Mouse (Mus musculus): ENCODE data around the gene Rnf224. TPM values are rescaled to one million over a fixed set of nuclear protein-coding genes. Genes with fewer than 3 reads are reported as not detected.

Rnf224 gene
- polyA plus RNA-seq, 1 experiment from 2014 or later: not detected

DNA sequence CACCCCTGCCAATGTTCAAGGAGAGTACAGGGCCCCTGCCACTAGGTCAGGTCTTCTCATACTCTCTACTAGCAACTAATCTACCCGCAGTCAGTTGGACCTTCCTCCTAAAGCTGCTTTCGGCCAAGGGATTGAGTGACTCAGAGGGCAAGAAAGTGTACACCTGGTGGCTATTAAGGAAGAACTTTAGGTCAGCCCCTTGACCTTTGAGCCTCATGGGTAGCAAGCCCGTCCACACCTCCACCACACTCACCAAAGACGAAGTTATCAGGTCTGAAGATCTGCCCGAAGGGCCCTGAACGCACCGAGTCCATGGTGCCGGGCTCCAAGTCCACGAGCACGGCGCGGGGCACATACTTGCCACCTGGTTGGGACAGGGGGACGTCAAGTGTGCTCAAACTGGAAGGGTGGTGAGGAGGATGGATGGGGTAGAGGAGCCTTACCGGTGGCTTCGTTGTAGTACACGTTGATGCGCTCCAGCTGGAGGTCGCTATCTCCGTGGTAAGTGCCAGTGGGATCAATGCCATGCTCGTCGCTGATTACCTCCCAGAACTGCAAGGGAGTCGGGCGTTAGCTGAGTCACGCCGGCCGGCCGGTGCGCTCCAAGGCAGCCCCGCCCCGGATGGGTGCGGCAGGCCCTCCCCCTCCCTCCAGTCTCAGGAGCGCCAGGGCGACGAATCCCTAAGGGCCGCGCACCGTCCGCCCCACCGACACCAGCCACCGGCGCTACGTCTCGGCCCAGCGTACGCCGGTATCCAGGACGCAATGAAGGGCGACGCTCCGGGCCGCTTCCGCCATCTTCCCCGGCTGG is 12.7 kb downstream of the Rnf224 start:
- Histone ChIP-seq H3K36me3 (peaks cover 14% of the 10 kb centered on the region), H3K4me2 (peak overlapping the region; percentile 96), H3K27me3 (no peaks in the 10 kb centered on the region), H3K4me3 (peak overlapping the region; percentile 94), H3K4me1 (replicated peaks) (peaks cover 27% of the 10 kb centered on the region), H3K9me3 (no peaks in the 10 kb centered on the region), H3K27ac (replicated peaks) (peak overlapping the region; percentile 95), H3K9ac (peak overlapping the region; percentile 91)
- ATAC-seq (ENCODE audit: low read depth): peak; percentile 29
- WGBS: 3% methylated on average over 51 of the region's 53 CpGs

DNA sequence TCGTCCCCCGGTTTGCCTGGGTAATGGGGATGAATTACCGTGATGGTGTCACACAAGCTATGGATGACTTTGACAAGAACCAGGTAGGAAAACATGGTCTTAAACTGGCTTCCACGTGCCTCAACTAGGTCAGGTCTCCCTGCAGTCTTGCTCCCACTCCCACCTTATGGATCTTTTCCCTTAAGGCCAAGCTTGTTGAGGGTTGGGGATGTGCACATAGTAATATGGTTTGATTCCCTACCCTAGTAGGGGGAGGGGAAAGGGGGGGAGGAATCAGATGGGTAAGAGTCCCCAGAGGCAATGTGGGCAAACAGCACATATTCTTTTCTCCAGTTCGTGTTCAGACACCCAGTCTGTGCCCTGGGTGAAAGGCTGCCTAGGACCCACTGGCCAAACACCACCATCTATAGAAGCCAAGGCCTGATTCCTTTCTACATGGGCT is 15.2 kb downstream of the Rnf224 start:
- no peak for ATAC-seq (ENCODE audit: low read depth)

DNA sequence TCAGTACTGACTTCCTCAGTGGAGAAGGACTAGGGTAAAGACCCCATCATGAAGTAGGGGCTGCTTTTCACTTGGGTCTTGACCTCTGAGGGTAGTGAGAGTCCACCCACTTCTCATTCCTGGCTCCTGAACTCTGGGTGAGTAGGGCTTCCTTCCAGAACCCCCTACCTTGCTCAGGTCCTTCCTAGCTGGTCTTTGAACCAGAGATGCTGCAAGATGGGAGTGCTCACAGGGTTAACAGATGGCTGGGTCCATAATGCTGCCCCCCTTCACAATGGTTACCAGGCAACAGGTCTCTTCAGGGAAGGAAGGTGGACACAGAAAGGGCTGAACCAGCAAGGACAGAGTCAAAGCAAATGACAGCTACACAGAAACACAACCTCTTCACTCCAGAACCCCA is 18.1 kb downstream of the Rnf224 start, which contains the start of gene Fam166a:
Fam166a (plus strand) TSS at position 301 of the 400 bp plus-strand sequence.
- Histone ChIP-seq H3K4me3 (no peak within 1 kb of the TSS), H3K4me1 (replicated peaks) (peaks cover 7% of the 10 kb centered on the region), H3K27me3 (peaks cover 9% of the 10 kb centered on the region; the same call in 1 of the 2 replicates), H3K27ac (replicated peaks) (no peak within 1 kb of the TSS), H3K9me3 (no peaks in the 10 kb centered on the region), H3K4me2 (no peak within 1 kb of the TSS), H3K36me3 (peaks cover 14% of the 10 kb centered on the region), H3K9ac (no peak within 1 kb of the TSS)
- ATAC-seq (ENCODE audit: low read depth): no peak

More for the DNA sequence above, 15.2 kb downstream of the Rnf224 start:
- 70% methylated on average over 5 of the region's 5 CpGs for WGBS
- no peaks in the 10 kb centered on the region for H3K27me3 ChIP-seq
- H3K36me3 ChIP-seq: peaks cover 14% of the 10 kb centered on the region
- no peak overlapping the region for H3K9ac ChIP-seq
- no peaks in the 10 kb centered on the region for H3K9me3 ChIP-seq
- H3K27ac ChIP-seq (replicated peaks): no peak overlapping the region
- no peak overlapping the region for H3K4me3 ChIP-seq
- H3K4me2 ChIP-seq: no peak overlapping the region
- peaks cover 20% of the 10 kb centered on the region for H3K4me1 ChIP-seq (replicated peaks)

DNA sequence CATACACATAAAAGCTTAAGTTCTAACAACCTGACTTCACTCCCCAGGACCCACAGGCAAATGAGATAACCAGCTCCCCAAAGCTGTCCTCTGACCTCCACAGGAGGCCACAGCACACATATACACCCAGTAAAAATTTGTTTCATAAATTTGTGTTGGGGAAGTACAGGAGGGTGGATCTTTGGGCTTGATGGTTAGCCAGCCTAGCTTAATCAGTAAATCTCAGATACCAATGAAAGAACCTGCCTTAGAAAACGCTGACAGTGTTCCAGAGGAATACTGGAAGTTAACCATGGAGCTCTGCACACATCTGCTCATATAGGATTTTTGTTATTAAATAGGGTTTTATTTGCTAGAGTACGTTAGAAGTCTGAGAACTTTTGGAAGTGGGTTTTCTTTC is 18.9 kb downstream of the Rnf224 start:
- no peak overlapping the region for H3K9ac ChIP-seq
- peaks cover 15% of the 10 kb centered on the region; the same call in 1 of the 2 replicates for H3K27me3 ChIP-seq
- no peaks in the 10 kb centered on the region for H3K4me1 ChIP-seq (replicated peaks)
- H3K4me2 ChIP-seq: no peak overlapping the region
- no peaks in the 10 kb centered on the region for H3K9me3 ChIP-seq
- no peak overlapping the region for H3K27ac ChIP-seq (replicated peaks)
- 57% methylated on average over 2 of the region's 2 CpGs for WGBS
- ATAC-seq (ENCODE audit: low read depth): no peak
- no peak overlapping the region for H3K4me3 ChIP-seq
- peaks cover 14% of the 10 kb centered on the region for H3K36me3 ChIP-seq

DNA sequence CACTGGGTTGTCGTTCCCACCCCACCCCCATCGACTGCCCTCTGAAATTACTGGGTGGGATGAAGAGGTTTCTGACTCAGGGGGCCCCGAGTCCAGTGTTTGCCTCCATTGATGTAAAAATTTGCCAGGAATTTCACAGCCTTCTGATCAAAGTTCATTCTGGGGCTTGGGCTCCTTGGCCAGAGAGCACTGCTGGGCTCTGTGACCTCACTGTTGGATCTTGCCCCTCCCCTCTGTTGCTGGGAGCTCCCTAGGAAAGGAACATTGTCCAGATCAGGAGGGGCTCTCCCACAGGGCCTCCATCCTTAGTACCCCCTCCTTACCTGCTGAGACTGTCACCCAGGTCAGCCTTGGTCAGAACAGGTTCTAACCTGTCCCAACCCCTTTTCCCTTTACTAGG is 22.1 kb downstream of the Rnf224 start, which contains the start of gene Stpg3:
Stpg3 (minus strand) TSS at position 194 of the 400 bp plus-strand sequence.
- no peak within 1 kb of the TSS for H3K4me3 ChIP-seq
- H3K9me3 ChIP-seq: no peaks in the 10 kb centered on the region
- 77% methylated on average over 3 of the region's 3 CpGs for WGBS
- peaks cover 17% of the 10 kb centered on the region; the same call in 1 of the 2 replicates for H3K27me3 ChIP-seq
- ATAC-seq (ENCODE audit: low read depth): no peak
- no peak within 1 kb of the TSS for H3K9ac ChIP-seq
- H3K27ac ChIP-seq (replicated peaks): no peak within 1 kb of the TSS
- no peaks in the 10 kb centered on the region for H3K36me3 ChIP-seq
- H3K4me1 ChIP-seq (replicated peaks): peaks cover 17% of the 10 kb centered on the region
- H3K4me2 ChIP-seq: no peak within 1 kb of the TSS

DNA sequence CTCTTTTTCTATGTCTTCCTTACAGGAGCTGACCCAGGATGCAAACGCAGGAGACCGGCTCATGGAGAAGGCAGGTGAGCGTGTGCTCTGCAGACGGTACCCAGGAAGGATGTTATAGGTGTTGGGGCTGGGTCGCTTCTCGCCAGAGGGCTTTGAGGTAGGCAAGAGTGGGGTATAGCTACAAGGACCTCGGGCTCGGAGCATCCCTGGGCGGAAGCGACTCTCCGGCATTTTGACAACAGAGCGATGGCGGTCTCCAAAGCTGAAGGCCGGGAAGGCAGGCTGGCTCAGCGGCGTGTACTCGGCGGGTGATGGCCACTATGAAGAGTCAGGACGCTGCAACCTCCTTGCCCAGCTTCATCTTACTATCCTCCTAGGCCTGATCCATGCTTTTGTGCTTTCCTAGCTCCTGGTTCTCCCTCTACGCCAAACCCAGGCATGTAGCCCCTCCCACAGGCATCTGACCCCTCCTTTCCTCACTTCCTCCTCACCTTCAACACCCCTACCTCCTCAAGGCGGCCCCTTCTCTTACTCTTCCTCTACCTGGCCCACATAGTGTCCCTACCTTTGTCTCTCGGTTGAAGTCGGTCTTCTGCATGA is 23.2 kb downstream of the Rnf224 start:
- Histone ChIP-seq H3K27ac (replicated peaks) (no peak overlapping the region), H3K4me3 (no peak overlapping the region)
- WGBS: 67% methylated on average over 23 of the region's 23 CpGs

DNA sequence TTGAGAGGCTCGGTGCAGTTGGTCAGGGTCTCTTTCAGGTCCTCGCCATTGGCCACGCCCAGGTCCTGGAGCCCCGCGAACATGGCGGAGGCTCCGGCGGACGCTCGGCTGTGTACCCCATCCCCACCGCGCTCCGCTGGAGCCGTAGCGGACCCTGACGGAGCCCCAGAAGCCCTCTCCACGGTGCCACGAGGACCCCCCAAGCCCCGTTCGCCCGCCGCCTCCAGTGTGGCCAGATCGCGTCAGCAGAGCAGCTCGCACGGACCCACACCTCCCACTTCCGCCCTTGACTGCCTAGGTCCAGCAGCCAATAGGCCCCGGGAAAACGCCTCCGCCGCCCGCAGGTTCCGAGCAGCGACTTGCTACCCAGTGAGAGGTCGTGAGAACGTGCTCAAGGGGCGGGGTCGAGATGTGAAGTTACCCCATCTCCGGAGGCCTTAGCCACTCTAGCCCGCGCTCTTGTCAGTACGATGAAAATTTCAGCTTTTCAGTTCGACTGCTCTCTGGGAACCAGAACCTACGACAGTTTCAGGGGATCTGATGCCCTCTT is 25.4 kb downstream of the Rnf224 start, which contains the start of gene Nelfb:
Nelfb (minus strand) TSS at position 369 of the 550 bp plus-strand sequence.
- Histone ChIP-seq H3K9ac (peak within 1 kb of the TSS; percentile 93), H3K4me1 (replicated peaks) (peaks cover 38% of the 10 kb centered on the region), H3K9me3 (no peaks in the 10 kb centered on the region), H3K4me2 (peak within 1 kb of the TSS; percentile 95), H3K4me3 (peak within 1 kb of the TSS; percentile 90), H3K36me3 (peaks cover 30% of the 10 kb centered on the region), H3K27me3 (peaks cover 17% of the 10 kb centered on the region; the same call in 1 of the 2 replicates), H3K27ac (replicated peaks) (peak within 1 kb of the TSS; percentile 92)
- ATAC-seq (ENCODE audit: low read depth): peak; percentile 94
- under 1% methylated on average over 44 of the region's 44 CpGs for WGBS

More for the DNA sequence above, 23.2 kb downstream of the Rnf224 start:
- no peak overlapping the region for H3K9ac ChIP-seq
- H3K9me3 ChIP-seq: no peaks in the 10 kb centered on the region
- H3K4me2 ChIP-seq: no peak overlapping the region
- H3K36me3 ChIP-seq: peaks cover 9% of the 10 kb centered on the region; the same call in 1 of the 2 replicates
- peaks cover 27% of the 10 kb centered on the region for H3K4me1 ChIP-seq (replicated peaks)
- peaks cover 17% of the 10 kb centered on the region; the same call in 1 of the 2 replicates for H3K27me3 ChIP-seq
- no peak for ATAC-seq (ENCODE audit: low read depth)

DNA sequence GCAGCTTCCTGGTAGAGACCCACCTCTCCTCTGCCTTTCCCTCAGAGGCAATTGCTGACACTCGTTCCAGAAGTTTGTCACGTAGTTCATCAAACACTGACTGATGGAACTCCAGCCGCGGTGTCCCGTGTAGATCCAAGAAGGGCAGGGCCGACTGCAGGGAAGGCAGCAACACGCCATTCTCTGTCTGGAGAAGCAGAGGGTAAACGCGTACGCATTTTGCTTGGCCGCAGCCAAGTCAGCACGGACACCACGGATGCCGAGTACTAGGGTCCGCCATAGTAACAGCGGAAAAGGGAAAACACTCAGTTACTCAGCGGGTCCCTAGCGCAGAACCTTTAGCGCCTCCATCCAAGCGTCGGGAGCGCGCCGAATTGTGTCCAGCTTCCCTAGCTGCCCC is 25.9 kb downstream of the Rnf224 start:
- Histone ChIP-seq H3K36me3 (peaks cover 35% of the 10 kb centered on the region), H3K27ac (replicated peaks) (peak overlapping the region; percentile 92), H3K27me3 (peaks cover 17% of the 10 kb centered on the region; the same call in 1 of the 2 replicates), H3K4me1 (replicated peaks) (peaks cover 38% of the 10 kb centered on the region), H3K9me3 (no peaks in the 10 kb centered on the region), H3K9ac (peak overlapping the region; percentile 93), H3K4me2 (peak overlapping the region; percentile 95), H3K4me3 (peak overlapping the region; percentile 90)
- under 1% methylated on average over 24 of the region's 24 CpGs for WGBS
- peak; percentile 62 for ATAC-seq (ENCODE audit: low read depth)

DNA sequence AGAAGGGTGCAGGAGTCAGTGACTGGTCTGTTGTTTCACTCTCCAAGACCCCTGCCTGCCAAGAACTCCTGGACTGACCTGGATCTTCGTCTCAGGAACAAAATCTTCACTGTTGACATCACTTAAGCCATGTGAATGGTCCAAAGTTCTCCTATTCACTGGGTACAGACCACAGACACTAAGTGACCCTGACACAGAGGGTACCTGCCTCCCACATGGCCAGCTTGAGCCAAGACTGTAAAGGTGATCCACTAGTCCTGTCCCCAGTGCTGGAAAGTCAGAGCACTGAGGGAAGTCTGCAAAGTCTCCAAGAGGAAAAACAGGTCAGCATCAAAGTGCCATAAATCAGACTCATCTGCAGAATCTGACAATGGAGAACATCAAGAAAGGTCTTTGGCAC is 29.0 kb downstream of the Rnf224 start:
- Histone ChIP-seq H3K4me2 (no peak overlapping the region), H3K9me3 (no peaks in the 10 kb centered on the region), H3K27me3 (0 out of 2 replicates have a peak, but pooled peaks cover under 1% of the 10 kb centered on the region), H3K4me1 (replicated peaks) (peaks cover 38% of the 10 kb centered on the region), H3K27ac (replicated peaks) (no peak overlapping the region), H3K36me3 (peaks cover 66% of the 10 kb centered on the region), H3K9ac (no peak overlapping the region), H3K4me3 (no peak overlapping the region)
- no peak for ATAC-seq (ENCODE audit: low read depth)
- WGBS: 97% methylated on average over 1 of the region's 1 CpGs

DNA sequence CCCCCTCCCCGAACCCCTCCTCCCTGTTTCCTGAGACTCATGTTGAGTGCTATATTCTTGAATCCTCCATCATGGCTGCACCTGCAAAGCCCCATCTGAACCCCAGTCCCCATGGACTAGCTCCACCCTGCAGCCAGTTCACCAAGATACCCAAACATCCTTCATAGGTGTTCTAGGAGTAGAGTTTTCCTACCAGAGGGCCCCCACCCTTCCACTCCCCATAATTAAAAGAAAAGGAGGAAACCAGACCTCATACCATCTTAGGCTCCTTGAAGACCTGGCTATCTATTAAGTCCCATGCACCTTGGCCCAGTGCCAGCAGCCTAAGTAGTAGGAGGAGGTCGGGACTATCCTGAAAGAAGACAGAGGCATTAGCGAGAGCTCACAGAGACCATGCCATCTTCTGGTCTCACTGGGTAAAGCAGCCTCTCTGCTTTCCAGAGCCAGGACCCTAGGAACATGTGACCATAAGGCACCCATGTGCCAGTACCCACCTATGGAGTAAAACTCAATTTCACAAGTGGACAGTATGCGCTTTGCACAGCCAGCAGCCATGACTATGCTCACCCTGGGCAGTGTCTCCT is 32.9 kb downstream of the Rnf224 start:
- H3K9ac ChIP-seq: no peak overlapping the region
- H3K36me3 ChIP-seq: peaks cover 99% of the 10 kb centered on the region
- no peak overlapping the region for H3K4me2 ChIP-seq
- H3K27me3 ChIP-seq: no peaks in the 10 kb centered on the region
- ATAC-seq (ENCODE audit: low read depth): peak; percentile 47
- peaks cover 15% of the 10 kb centered on the region for H3K4me1 ChIP-seq (replicated peaks)
- H3K9me3 ChIP-seq: no peaks in the 10 kb centered on the region
- no peak overlapping the region for H3K27ac ChIP-seq (replicated peaks)
- 55% methylated on average over 4 of the region's 4 CpGs for WGBS
- no peak overlapping the region for H3K4me3 ChIP-seq

DNA sequence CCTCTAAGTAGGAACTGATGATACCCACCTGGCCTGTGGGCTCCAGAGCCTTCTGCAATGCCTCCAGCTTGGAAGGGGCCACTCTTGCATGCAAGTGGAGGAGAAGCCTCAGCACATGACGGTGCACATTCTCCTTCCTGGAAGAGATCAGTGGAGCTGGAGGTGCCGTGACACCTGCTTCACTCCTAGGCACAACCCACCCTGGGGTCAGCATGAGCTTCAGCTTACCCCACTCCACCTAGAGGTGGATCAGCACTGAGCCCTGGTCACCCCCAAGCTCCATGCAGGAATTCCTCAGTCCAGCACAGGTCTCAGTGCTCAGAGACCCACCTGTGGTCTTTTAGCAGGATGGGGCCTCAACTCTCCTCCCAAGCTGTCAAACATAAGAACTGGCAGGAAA is 36.0 kb downstream of the Rnf224 start:
- no peak overlapping the region for H3K9ac ChIP-seq
- ATAC-seq (ENCODE audit: low read depth): no peak
- no peaks in the 10 kb centered on the region for H3K9me3 ChIP-seq
- no peak overlapping the region for H3K4me2 ChIP-seq
- H3K4me1 ChIP-seq (replicated peaks): peaks cover 5% of the 10 kb centered on the region; the same call in 1 of the 2 replicates
- H3K4me3 ChIP-seq: no peak overlapping the region
- H3K27ac ChIP-seq (replicated peaks): no peak overlapping the region
- peaks cover 77% of the 10 kb centered on the region for H3K36me3 ChIP-seq
- H3K27me3 ChIP-seq: peaks cover 24% of the 10 kb centered on the region
- 86% methylated on average over 2 of the region's 2 CpGs for WGBS

Measured in neural tube, embryonic 13.5 days (tissue).